Mouse (Mus musculus) thymus, postnatal 25 days (tissue): Measurements from ENCODE around the gene Shc4.
A peak's percentile ranks its signal among the peaks of the same experiment; 100 is the strongest.

Experiments used
- DNase-seq: peaks from one replicate; pipeline ENCODE4 v3.0.0; 2022

Shc4 gene

DNA sequence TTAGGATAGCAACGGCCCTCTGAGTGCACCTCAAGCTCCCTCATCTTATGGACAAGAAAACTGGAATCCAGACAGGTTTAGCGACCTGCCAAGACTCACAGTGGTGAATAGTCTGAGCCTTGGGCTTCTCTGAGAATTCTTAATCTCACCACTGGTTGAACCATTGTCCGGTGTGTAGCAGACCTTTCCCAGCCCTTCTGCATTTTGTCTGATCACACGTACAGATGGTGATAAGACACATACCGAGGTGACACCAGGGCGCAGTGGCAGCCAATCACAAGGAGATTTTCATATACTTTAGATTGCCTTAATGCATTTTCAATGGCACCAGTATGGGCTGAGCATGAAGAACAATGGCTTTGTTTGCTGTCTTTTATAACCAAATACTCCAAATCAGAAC, 95.5 kb downstream of the Shc4 start:
- no peak for DNase-seq

- DNase-seq: no peak
These were observed 97.4 kb downstream of the Shc4 start for GRCm38 (mm10) chr2:125626536-125626935.

GRCm38 (mm10) chr2:125624837-125625351, 99.1 kb downstream of the Shc4 start, which contains the start of gene Cep152:
TSS of gene Cep152 (minus strand) at chr2:125625113.
- DNase-seq: peak; percentile 97

GRCm38 (mm10) chr2:125624127-125624685, 99.7 kb downstream of the Shc4 start:
- peak; percentile 9 for DNase-seq

GRCm38 (mm10) chr2:125623211-125623610, 100.7 kb downstream of the Shc4 start:
- DNase-seq: no peak

DNA sequence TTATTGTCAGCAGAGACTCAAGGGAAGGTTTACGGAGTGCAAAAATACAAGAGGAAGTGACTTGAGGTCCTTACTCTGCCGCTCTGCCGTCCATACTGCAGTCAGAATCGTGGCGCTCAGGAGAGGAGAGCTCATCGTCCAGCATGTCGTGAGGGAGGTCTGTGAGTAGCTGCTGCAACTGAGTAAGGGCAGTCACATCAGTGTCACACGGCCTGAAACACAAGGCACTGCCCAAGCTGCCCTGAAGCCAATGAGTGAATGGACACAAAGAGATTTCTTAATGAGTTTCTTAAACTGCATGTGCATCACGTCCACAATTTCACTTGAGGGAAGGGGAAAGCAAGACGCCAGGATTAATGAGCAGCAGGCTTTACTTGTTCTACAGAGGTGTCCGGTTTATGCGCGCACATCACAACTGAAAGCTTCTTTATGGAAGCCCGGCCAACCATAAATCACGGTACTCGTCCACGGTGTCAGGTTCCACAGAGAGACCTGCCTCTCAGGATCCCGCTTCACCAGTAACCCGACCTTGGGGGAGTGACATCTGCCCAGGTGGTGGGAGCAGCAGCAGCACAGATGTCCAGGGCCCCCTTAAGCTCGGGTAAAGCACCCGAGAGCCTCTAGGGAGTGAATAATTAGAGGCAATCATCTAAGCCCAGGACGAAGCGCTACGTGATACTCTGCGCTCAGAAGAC, 103.6 kb downstream of the Shc4 start:
- DNase-seq: no peak

- no peak for DNase-seq
These were observed 108.0 kb downstream of the Shc4 start for GRCm38 (mm10) chr2:125615858-125616424.

DNA sequence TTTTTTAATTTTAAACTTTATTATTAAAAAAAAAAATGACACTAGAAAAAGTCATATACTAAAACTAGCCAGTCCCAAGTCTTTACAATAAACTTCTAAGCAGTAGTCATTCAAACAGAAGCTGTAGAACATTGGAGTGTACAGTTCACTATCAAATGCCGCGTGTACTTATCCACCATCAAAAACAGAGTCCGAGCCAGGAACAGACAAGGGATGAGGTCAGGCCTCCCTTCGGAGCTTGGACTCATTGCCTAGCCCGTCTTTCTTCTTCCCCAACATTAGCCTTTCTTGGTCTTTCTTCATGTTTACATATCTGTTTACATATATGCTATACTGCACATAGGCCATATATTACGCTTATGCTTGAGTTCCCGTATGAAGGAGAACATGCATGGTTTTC, 108.5 kb downstream of the Shc4 start:
- DNase-seq: no peak

DNA sequence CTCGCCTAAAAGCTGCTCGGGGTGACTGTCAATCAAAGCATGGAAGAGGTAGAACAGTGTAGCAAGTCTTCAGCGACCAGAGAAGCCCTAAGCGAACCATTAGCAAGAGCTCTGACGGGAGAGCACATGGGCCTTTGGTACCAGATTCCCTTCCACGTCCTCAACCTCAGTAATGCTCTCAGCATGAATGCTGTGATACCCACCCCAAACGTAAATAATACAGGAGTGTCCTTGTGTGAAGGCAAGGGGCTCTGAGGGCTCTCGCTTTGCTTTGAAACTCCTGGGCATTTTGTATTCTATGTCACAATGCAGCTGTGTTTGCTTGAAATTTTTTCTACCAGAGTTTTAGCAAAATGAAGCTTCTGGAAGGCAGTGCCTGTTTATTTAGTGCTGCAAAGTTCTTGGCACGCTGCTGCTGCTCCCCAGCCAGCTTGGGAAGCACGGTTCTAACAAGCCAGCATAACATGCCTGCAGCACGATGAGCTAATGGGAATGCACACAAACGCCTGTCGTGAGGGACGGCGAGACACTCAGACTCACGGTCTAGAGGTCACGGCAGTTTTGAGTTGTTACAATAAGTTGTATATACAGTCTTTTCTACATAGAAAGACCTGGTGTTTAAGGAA, 117.6 kb downstream of the Shc4 start:
- no peak for DNase-seq

GRCm38 (mm10) chr2:125604646-125605045, 119.3 kb downstream of the Shc4 start:
- peak; percentile 18 for DNase-seq

GRCm38 (mm10) chr2:125602970-125603369, 121.0 kb downstream of the Shc4 start:
- no peak for DNase-seq

DNA sequence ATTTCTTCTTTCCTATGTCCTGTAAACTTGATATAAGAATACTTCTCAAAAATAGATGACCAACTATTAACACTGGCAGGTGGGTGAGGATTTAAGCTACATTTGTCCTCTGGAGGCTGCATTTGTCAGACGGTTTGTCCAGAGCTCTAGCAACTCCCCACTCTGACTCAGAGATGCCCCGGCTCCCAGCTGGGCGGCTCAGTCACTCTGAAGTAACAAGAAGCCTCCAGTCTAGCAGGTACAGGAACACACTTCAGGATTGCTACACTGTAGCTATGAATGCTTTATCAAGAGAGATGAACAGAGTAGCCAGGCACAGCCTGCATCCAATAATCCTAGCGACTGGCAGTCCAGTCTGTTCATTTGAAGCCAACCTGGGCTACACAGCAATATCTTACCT, 125.0 kb downstream of the Shc4 start:
- DNase-seq: no peak

DNA sequence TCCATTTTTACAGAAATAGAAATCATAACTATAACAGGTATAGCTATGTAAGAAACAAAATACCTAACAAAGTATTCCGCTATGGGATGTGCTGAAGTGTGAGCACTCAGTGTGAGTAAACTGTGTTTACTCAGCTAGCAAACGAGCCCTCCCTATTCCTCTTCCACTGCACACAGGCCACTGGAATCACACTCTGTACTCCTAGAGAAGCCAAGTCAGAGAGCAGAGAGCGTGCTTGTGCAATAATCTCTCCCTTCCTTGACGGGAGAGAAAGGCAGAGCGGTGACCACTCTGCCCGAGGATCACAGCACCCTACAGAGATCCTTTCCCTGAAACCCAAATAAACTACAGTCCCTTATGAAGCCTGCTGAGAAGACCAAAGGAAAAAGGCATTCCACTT, 125.7 kb downstream of the Shc4 start:
- DNase-seq: no peak

DNA sequence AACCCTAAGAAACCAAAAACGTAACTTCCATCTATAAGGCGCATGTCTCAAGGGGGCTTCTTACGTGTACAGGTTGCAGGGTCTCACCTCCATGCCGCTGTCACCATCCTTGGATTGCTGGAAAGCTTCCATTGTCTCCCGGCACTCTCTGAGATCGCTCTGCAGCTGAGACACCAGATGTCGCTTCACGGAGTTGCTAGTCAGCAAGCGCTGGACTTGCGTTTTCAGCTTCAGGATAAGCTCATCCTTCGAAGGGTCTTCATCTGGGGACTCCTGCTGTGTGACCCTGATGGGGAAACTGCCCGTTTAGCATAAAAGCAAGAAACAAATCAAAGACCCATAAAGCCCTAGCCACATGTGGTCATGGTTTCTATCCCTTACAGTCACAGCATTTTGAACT, 129.2 kb downstream of the Shc4 start:
- DNase-seq: no peak

GRCm38 (mm10) chr2:125594072-125594471, 129.9 kb downstream of the Shc4 start:
- no peak for DNase-seq

- no peak for DNase-seq
These were observed 132.1 kb downstream of the Shc4 start for GRCm38 (mm10) chr2:125591895-125592294.

DNA sequence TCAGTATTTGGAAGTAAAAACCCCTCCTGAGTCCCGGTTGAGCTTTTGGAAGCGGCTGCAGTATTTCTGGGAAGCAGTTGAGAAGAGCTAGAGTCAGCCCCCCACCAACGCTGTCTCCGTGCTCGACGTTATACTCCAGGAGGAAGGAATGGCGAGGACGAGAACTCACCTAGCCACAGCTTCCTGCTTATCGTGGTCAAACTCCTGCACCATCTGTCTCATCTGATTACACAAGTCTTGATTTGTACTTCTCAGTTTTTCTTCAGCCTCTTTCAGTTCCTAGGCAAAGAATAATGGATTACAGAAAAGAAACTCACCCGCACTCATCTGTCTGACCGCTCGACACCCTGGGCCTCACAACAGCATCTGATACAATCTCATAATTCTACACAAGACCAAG, 134.7 kb downstream of the Shc4 start:
- DNase-seq: no peak

DNA sequence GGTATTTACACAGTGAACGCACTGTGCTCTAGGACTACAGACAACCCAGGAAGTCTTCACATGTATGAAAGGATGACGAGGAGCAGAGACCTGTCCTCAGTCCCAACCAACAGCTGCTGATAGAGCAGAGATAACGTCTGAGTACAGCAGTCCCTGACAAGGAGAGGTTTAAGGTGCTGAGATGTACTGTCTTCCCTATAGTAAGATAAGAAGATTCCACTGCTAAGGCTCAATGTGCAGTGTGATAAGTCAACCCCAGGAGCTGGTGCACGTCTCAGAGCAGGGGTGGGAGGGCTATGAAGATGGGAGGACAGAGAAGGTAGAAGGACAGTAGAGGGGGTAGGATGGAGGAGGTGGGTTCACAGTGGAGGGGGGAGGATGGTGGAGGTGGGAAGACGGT, 142.9 kb downstream of the Shc4 start:
- DNase-seq: no peak

GRCm38 (mm10) chr2:125577670-125578069, 146.3 kb downstream of the Shc4 start:
- no peak for DNase-seq
